Mouse (Mus musculus) thymus, adult 2 months (tissue): ENCODE results near the gene Rtl5.
A peak's percentile ranks its signal among the peaks of the same experiment; 100 is the strongest.

Experiments used
- CTCF ChIP-seq: fragments of 200-500 bp; IDR thresholded peaks from 2 replicates; pipeline ENCODE4 v1.5.1; 2012; ENCODE audit warnings: mild to moderate bottlenecking, control low read depth, low read length, moderate library complexity, borderline replicate concordance; ENCODE audit not compliant: control insufficient read depth, poor library complexity, insufficient read depth; ENCODE audit errors: extremely low read depth
- POLR2A ChIP-seq: fragments of 200-500 bp; IDR thresholded peaks from 2 replicates; pipeline ENCODE4 v1.6.1; 2012; ENCODE audit warnings: mild to moderate bottlenecking, low read length, control low read depth, moderate library complexity; ENCODE audit not compliant: control insufficient read depth, poor library complexity, insufficient read depth; ENCODE audit errors: extremely low read depth

- no peak for TF ChIP-seq POLR2A
- peak; percentile 23; the same call in 1 of the 2 replicates for TF ChIP-seq CTCF
Measured at GRCm38 (mm10) chrX:102066134-102066533, 5.0 kb downstream of the Rtl5 start.
